Mouse (Mus musculus) thymus, postnatal 36 days (tissue): Measurements from ENCODE around the gene Rnf43.

Experiments used
- DNase-seq, 2 experiments: peaks; one replicate each; pipeline ENCODE4 v3.0.0; 2022; ENCODE audit warnings: mixed read lengths in 2 of 2

The Rnf43 gene

DNA sequence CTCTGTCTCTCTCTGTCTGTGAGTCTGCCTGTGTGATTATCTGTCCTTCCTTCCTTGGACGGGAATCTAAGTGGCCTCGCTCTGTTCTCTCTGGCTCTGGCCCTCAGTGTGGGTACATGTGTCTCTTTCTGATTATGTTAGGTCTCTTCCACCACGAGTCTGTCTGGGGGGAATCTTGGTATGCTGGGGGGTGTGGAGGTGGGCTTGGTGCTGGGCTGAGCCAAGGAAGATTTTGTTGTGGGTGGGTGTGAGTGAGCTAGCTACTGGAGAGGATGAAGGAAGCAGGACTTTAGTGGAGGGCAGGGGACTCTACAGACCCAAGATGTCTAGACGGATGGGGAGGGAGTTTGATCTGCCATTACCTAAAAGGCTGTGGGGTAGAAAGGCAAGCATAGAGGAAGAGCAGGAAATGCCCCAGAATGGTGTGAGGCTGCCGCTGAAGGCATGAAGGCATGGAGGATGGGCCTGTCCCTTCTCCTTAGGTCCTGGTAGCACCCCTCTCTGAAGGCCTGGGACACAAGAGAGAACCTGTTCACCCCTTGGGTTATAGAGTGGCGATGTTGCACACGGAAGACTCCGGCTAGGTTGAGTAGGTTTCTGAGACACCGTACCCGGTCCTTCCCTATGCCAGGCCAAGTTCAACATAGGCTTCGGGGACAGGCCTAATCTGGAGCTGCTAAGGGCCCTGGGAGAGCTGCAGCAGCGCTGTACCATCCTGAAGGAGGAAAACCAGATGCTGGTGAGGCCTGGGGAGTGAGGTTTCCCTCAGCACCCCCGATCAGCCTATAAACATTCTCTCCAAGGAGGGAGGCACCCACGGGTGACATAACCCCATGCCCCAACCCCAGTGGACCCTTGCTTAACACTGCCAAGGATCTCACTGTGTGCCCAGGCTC, 99.5 kb downstream of the Rnf43 start:
- DNase-seq, result no peak

DNA sequence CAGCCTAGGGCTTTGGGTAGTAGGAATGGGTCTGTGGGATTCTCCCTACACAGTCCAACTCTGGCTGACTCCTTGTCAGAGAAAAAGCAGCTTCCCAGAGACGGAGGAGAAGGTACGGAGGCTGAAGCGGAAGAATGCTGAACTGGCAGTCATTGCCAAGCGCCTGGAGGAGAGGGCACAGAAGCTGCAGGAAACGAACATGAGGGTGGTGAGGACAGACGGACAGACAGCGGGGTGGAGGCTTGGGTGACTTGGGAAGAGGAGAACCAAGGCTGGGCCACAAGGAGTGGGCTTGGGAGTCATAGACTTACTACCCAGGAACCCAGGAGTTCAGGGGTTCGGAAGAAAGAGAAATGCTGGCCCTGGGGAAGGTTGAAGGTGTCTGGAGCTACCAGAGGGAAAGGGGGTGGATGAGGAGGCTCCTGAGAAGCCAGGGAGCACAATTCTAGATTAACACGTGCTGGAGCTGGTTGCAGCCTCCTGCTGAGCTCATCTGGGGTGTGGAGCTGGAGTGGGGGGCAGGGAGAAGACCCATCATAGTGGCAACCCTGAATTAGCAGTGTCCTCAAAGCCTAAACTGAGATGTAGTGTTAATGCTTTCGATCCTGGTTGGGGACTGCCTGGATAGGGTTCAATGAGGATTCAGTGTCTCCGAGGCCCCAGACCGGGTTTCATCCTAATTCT, 100.3 kb downstream of the Rnf43 start:
- no peak for DNase-seq

DNA sequence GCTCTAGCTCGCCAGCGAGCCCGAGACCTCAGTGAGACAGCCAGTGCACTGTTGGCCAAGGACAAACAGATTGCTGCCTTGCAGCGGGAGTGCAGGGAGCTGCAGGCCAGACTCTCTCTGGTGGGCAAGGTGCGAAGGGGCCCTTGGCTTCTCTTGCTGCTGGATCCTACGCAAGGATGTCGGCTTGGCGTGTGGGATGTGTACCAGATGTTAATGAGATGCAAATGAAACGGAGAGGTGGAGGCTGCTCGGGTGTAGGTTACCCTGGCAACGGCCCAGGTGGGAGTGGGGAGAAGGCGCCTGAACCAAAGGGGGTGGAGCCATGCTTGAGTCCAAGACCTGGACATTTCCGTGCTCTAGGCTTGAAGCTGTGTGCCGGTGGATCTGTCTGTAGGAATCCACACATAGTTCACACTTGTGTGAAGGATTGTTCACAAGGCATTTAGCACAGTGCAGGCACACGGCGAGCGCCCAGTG, 101.0 kb downstream of the Rnf43 start:
- DNase-seq, result no peak

DNA sequence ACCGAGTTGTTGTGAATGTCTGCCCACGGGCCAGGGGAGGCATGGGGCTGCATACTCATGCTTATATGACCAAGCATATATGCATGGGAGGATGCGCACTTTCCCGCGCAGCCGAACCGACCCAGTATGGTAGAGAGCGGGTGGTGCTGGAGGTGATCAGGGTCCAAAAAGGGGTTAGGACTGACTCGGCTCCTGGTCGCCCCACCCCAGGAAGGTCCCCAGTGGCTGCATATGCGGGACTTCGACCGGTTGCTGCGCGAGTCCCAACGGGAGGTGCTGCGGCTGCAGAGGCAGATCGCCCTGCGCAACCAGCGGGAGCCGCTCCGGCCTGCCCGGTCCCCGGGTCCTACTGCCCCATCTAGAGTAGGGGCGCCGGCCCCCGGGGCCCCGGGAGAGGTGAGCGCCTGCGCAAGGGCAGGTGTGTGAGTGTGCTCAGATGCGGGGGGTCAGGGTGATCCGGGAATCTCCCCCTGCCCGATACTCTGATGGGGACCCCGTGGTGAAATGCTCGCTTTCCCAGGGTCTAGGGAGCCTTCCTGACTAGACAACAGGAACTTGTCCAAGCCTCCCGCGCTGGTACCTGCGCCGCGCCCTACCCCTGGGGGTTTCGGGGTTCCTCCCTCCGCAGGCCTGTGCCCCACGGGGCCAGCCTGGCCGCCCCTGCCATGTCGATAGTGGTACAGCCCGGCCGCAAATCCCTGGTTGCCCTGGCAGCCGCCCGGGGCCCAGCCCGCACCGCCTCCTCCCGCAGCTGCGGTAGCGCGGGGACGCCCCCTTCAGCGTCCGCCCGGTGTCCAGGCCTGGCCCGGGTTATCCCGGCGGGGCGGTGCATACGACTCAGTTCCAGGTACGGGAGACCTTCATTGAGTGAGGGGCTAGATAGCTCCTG, 101.7 kb downstream of the Rnf43 start:
- no peak for DNase-seq

DNA sequence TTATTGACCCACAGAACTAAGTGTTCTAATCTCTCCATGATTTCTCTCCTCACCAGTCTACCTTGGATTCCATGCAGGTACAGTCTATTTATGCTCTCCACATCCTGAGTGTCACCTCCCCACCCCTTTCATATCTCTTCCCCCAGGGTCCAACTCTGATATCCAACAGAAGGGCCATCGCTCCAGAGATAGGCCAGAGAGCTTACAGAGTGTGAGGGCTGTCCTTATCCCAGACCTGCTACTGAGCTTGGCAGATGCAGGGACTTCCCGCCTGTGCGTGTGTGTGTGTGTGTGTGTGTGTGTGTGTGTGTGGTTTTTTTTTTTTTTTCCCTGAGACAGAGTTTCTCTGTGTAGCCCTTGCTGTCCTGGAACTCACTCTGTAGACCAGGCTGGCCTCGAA, 106.2 kb downstream of the Rnf43 start:
- no peak for DNase-seq

DNA sequence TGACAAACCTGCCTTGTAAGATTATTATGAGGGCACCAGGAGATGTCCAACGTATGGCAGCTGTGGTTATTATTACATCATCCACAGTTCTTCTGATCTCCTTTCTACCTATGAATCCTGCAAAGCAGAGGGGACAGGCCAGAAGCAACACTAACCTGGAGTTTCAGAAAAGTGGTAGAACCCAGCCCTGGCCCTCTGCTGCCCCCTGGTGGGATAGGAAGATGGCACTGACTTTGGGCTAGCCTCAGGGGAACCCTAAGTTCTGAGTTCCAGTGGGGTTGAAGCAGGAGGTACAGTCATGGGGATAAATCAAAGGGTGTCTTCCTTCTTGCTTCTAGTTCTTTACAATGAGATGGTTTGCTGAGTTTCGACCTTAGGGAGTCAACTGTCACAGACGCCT, 108.5 kb downstream of the Rnf43 start:
- DNase-seq, result peak; percentile 79 to 86

DNA sequence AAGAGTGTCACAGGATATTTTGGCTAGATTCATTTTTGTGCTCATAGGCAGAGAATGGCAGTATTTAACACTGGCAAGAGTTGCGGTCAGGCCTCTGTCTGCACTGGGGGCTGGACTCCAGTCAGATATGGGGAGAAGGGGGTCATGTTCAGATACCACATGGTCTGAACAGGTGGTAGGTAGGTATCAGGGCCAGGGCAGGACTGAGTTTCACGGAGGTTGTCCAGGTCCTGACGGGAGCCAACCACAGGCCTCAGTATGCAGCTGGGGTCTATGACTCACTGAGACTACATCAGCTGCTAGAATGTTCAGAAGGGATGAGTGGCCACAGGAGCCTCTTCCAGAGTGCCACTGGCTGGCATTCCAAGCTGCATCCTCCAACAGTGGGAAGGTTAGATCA, 109.8 kb downstream of the Rnf43 start:
- no peak for DNase-seq

DNA sequence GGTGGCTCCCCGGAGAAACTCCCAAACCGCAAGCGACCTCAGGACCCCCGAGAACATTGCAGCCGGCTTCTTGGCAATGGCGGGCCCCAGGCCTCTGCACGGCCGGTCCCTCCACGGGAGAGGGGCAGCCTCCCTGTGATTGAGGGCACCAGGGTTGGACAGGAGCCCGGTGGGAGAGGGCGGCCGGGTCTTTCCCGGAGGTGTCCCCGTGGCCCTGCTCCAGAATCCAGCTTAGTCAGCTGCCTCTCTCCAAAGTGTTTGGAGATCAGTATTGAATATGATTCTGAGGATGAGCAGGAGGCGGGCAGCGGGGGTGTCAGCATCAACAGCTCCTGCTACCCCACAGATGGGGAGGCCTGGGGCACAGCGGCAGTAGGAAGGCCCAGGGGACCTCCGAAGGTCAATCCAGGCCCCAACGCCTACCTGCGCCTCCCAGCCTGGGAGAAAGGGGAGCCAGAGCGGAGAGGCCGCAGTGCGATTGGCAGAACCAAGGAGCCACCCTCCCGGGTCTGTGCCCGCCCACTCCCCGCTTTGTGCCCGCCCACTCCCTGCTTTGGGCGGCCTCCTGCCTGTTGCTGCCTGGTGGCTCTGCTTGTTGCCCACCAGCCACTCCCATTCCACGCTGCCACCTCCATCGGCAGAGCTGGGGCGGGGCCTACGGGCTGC, 115.7 kb downstream of the Rnf43 start:
- peak; percentile 37 to 51 for DNase-seq

DNA sequence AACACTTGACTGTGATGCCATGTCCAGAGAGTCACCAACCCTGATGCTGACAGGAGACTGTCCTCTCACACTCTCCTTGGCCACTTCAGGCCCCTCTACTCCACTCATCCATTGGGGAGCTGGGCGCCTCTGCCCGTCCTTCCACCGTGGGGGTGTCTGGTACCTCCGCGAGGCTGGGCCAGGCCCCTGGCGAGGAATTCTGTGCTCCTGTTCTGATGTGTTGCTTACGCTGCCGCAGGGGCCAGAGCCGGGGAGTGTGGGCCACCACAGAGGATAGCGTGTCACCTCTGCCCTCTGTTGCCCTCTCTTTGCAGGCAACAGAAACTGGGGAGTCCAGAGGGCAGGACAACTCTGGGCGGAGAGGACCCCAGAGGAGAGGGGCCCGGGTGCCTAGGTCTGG, 116.4 kb downstream of the Rnf43 start:
- no peak for DNase-seq

DNA sequence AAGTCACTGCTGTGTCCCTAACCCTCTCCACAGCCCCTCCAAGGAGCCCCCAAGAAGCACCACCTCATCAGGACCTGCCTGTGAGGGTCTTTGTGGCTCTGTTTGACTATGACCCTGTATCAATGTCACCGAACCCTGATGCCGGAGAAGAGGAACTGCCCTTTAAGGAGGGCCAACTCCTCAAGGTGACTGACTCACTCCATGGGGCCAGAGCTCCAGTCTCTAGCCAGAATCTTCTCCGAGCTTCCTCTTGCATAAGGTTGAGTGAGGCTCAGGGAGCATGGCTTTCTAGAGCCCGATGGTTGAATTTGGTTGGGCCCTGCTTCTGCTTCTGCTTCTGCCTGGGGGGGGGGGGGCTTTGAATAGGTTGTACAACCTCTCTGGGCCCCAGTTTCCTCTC, 116.9 kb downstream of the Rnf43 start:
- no peak for DNase-seq

DNA sequence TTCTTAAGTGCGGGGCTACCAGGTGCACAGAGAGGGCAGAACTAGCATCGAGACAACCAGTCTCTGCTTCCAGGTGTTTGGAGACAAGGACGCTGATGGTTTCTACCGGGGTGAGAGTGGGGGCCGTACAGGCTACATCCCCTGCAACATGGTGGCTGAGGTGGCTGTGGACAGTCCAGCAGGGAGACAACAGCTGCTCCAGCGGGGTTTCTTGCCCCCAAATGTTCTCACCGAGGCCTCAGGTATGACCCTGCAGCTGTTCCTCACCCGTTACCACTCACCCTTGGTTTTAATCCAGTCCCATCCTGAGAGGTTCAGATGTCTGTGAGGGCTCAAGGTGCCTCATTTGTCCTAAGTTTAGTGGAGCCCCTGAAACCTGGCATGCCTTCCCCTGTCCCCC, 117.6 kb downstream of the Rnf43 start:
- no peak for DNase-seq
